Mouse (Mus musculus): Measurements from ENCODE around the gene Meis1. TPM values are rescaled to one million over a fixed set of nuclear protein-coding genes. Genes with fewer than 3 reads are reported as not detected.

Gene Meis1
- total RNA-seq, 2 experiments from 2014 or later: 26.5 to 31.4 TPM

DNA sequence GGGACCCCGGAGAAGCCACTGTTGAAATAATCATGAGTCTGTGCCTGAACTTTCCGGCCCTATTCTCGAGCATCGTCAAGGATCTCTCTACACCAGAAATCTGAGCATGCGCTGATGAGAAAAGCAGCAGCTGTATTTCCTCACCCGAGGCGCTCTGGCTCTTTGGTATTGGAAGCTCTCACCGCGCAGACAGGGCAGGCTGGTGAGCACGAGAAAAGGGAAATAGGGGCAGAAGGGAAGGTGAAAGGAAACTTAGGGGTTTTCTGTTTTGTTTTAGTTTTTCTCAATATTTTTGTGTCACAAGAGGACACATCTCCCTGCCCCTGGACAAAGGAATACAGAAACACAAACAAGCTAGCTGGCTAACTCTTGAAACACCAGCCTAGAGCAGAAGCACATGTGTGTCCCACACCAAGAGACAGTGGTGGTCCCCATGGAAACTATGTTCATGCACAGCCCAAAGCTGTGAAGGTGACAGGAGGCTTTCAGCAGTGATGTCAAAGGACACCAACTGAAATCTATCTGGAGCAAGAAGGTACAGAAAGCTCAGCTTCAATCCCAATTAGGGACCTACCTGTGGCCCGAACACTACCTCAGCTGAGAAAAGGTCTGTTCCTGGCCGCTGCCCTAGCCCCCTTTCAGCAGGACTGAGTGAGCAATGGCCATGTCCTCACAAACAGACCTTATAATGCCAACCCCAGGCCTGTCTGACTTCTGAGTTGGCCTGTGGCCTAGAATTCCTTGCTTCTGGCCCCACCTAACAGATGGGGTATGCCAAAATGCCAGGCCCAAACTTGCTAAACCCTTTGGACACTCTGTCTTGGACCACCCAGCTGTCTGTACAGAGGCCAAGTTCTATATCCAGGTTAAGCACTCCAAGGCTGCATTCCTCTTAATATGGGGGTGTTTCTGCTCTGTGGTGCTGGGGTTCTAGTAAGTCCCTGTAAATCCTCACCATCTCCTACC is 60.7 kb downstream of the Meis1 start:
- peak; percentile 47 for DNase-seq (ENCODE audit: low spot score)
- intact Hi-C loops (cut with DNase I): loop anchor here (2.0 to 5.0 kb wide), 2 partner anchors 59 to 79 kb away; partner anchors contain the start of gene Meis1

DNA sequence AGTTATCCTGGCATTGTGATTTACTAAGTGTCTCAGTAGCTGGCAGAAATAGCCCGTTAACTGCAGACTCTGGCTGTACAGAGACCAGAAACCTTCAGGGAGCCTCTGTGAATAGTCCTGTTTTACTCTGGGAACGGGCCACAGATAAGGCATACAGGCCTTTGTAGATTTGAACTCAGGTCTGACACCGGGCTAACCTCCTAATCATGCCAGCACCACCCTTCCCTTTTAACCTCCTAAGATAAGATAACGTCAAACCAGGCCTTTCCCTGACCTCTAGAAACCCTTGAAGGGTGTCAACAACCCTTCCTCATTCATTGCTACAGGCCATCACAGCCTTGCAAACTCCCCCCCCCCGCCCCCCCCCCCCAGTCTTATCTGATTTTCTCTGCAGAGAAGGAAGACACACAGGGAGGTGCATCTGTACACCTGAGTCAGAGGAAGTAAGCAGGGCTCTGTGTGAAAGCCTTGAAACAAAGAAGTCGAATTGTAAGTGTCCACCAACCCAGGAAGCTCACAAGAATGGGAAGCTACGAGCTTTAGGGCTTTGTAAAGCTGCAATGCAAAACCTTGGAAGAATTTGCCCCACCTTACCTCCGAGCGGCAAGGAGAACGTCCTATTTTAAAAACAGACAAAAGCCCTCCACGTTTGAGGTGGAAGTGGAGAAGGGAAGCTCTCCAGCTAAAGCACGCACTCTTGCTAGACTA is 61.5 kb downstream of the Meis1 start:
- DNase-seq (ENCODE audit: low spot score): no peak
- intact Hi-C loops (cut with DNase I): loop anchor here (5.0 kb wide), 1 partner anchor 60 kb away; the partner anchor contains the start of gene Meis1

DNA sequence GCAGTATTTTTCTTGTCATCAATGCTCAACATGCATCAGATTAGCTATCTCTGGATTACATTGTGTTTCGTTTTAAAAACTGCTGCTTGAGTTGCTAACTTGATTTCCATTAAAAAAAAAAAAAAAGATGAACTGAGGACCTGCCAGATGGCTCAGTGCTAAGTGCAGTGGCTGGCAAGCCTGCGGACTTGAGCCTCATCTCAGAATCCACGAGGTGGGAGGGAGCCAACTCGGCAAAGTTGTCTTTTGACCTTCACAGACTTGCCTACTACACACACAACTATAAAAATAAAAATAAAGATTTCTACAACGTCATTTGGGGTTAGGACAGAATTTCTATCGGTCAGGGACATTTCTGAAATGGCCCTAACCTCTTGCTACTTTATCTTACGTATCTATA is 62.8 kb downstream of the Meis1 start:
- intact Hi-C loops (cut with DNase I): loop anchor here (5.0 kb wide), 1 partner anchor 61 kb away; the partner anchor contains the start of gene Meis1
- DNase-seq (ENCODE audit: low spot score): no peak

- intact Hi-C loops (cut with DNase I): loop anchor here (5.0 kb wide), 1 partner anchor 62 kb away; the partner anchor contains the start of gene Meis1
- DNase-seq (ENCODE audit: low spot score): no peak
These were observed 63.9 kb downstream of the Meis1 start for GRCm38 (mm10) chr11:18954852-18955251.

- intact Hi-C loops (cut with DNase I): no loop called here
- DNase-seq (ENCODE audit: low spot score): no peak
These were observed 64.9 kb downstream of the Meis1 start for GRCm38 (mm10) chr11:18953892-18954291.

DNA sequence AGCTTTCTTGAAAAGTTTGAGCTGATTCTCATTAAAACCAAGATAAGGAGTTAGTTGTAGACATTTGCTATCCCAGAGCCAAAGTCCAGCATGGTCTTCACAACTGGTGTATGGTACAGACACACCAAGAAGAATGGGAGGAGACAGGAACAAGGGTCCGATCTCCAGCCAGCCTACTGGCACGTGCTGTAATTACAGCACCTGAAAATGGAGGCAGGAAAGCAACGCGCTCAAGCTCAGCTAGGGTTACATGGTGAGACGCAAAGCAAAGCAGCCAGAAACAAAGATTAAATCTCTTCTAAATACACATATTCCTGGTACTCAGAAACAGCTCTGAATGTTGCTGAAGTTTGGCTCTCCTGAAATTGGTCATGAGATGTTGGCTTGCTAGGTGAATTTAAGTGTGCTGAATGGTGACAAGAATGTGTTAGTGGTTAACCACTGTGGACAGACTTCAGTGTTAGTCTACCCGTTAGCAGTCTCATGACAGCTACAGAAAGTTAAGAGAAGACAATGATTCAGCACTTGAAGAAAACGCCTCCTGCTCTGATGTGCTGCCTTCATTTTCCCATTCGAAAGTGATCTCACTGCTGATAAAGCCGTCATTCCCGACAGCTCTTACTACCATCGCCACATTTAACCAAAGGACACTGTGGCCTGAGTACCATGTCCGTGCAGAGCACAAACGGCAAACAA is 70.0 kb downstream of the Meis1 start:
- DNase-seq (ENCODE audit: low spot score): no peak
- intact Hi-C loops (cut with DNase I): no loop called here

DNA sequence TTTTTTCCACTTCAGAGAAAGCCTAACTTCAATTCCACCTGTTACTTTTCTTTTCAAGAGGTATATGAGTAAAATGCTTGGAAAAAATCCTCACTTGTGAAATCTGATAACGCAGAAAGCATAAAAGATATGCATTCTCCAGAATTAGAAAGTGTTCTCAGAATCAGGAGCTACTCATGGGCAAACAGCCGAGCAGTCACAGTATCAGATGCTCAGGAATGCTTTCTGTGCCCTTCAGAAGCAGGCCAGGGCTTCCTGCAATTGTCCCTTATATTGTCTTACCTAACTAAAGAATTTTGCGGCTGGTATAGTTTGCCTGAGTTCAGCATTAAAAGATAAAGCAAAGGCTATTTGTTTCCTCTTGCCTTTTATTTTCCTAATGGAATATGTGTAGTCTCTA is 71.4 kb downstream of the Meis1 start:
- DNase-seq (ENCODE audit: low spot score): no peak
- intact Hi-C loops (cut with DNase I): no loop called here

GRCm38 (mm10) chr11:18945778-18946177 is 73.0 kb downstream of the Meis1 start:
- intact Hi-C loops (cut with DNase I): no loop called here
- DNase-seq (ENCODE audit: low spot score): no peak

- no peak for DNase-seq (ENCODE audit: low spot score)
- intact Hi-C loops (cut with DNase I): no loop called here
These were observed 73.7 kb downstream of the Meis1 start for GRCm38 (mm10) chr11:18944972-18945625.

DNA sequence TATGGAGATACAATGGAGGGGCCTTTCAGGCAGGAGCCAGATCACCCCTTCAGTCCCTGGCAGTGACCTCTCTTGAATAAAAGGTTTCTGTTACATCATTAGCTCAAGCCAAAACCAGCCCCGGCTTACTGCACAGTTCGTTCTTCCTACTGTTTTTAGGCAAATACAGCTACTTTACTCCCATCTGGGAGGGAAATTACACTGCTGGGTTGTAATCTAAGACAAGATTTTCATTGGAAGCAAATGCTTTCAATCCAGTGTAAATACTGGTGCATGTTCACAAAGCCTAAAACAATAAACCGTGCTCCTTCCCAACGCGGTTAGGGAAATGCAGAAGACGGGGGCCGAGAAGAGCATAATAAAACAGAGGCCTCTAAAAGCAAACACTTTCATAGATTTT is 74.6 kb downstream of the Meis1 start:
- no peak for DNase-seq (ENCODE audit: low spot score)
- intact Hi-C loops (cut with DNase I): no loop called here

GRCm38 (mm10) chr11:18942990-18943389 is 75.8 kb downstream of the Meis1 start:
- intact Hi-C loops (cut with DNase I): no loop called here

GRCm38 (mm10) chr11:18940916-18941315 is 77.9 kb downstream of the Meis1 start:
- intact Hi-C loops (cut with DNase I): no loop called here
- DNase-seq (ENCODE audit: low spot score): no peak

More at GRCm38 (mm10) chr11:18942990-18943389, 75.8 kb downstream of the Meis1 start:
- DNase-seq (ENCODE audit: low spot score): no peak

DNA sequence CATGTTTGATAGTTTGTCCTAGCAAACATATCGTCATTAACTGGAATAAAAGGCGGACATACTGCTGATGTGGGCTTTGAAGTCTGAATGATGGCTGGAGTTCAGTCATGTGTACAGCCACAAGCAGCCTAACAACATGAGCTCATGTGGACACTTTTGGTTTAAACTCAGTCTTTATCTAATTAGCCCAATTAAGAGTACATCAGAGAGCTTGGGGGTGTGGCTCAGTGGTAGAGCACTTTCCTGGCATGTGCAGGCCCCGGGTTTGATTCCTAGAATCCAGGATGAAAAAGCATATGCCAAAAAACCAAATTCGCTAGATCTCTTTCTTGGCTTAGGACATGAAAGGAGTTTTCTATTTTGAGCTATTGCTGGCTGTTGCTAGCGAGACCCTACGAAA is 83.9 kb downstream of the Meis1 start:
- no peak for DNase-seq (ENCODE audit: low spot score)
- intact Hi-C loops (cut with DNase I): no loop called here

DNA sequence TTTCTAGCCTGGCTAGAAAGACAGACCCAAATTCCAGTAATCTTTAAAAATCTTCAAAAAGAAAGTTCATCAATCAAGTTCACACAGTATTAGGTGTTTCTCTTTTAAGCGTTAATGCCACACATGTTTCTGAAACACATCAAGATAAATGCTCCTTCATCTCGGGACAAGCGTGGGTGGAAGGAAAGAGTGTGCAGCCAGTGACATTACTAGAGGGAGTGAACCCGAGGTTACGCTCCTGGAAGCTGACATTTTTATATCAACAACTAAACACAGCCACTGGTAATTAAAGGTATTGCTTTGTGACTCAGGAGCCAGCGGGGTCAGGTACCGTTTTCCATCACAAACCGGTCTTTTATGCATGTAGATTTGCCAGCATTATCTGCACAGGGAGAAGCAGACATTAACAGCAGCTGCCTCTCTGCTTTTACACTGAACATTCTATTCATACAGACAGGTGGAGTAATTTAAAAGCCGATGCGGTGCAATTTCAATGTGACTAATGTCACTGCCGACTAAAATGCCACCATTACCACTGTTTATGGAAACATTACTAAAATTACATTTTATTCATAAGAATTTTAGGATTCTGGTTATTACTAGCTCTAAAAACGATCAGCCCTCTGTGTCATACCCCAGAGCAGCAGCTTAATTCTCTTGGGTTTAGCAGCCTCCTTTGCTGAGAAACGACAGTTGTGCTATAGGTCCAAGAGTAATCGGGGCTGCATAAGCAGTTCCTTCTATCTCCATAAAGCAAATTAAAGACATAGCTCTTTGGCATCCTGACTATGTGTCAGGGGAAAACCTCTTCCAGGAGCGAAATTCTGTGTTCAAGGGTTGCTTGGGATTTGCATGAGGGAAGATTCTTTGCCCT is 87.5 kb downstream of the Meis1 start:
- DNase-seq (ENCODE audit: low spot score): no peak
- intact Hi-C loops (cut with DNase I): no loop called here

GRCm38 (mm10) chr11:18929779-18930728 is 88.7 kb downstream of the Meis1 start:
- intact Hi-C loops (cut with DNase I): no loop called here
- DNase-seq (ENCODE audit: low spot score): no peak

GRCm38 (mm10) chr11:18927351-18927750 is 91.4 kb downstream of the Meis1 start:
- intact Hi-C loops (cut with DNase I): no loop called here
- DNase-seq (ENCODE audit: low spot score): peak; percentile 27

DNA sequence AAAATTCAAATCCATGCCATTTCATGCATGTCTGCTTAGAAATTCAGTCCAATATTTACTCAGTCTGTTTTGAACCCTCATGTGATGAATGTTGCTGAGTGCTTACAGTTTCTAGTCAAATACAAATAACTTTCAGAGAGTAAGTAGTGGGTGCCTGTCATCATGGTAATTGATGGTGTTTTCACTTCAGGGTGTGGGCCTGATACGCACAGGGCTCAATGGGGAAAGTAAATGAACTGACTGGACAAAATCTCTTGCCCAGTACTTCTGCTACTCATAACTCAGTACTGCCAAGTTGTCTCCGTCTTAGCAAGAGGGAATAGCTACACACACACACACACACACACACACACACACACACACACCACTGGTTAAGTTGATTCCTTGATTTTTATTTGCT is 92.0 kb downstream of the Meis1 start:
- no peak for DNase-seq (ENCODE audit: low spot score)
- intact Hi-C loops (cut with DNase I): no loop called here

All from heart, postnatal 25 days (tissue).